Mouse (Mus musculus) G1E-ER4 (cell line): Measurements from ENCODE around the gene Pbp2. TPM values are rescaled to one million over a fixed set of nuclear protein-coding genes. Genes with fewer than 3 reads are reported as not detected.

ENCODE experiments used
- GATA1 ChIP-seq: IDR thresholded peaks from one replicate; pipeline ENCODE4 v1.8.0; 2012; ENCODE audit warnings: low read length, inconsistent platforms
- polyA plus RNA-seq: library from polyadenylated mRNA; stranded (reverse); fragments of >175 nt; gene quantifications from 2 replicates; pipeline ENCODE4 v1.2.3, GENCODE M21; 2012

Gene Pbp2
- polyA plus RNA-seq, 1 experiment, result not detected

DNA sequence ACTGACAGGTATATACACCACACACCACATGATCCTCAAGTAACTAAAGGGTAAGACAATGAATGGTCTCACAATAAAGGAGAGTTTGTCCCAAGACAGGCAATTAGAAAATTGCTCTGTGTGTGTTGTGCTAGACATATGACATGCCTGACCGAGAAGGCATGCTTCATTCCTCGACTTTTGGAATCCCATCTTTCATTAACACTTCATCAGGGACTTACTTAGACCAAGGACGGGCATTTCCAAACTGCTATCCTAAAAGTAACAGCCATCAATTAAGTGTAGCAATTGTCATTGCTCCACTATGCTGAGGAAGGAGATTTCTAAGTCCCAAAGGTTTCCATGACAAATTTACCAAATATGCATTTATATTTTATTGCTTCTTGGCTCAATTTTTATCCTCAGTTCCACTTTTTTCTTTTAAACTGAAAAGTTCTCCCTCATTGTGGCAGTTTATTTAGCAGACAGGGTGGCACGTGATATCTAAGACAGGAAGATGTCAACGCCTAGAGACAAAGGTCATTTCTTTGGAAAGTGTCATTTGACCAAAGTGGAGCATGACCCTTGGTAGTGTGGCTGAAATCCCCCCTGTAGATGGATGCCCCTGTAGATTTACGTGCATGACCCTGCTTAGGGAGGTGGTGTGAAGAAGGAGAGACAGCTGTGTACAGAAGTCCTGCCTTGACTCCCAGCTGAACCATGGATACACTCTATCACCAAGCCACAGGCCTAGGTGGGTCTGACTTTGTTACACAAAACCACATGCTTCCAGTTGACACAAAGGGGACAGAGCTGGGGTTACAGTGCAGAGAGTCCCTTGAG lies 33.5 kb downstream of the Pbp2 start:
- TF ChIP-seq GATA1, result no peak

DNA sequence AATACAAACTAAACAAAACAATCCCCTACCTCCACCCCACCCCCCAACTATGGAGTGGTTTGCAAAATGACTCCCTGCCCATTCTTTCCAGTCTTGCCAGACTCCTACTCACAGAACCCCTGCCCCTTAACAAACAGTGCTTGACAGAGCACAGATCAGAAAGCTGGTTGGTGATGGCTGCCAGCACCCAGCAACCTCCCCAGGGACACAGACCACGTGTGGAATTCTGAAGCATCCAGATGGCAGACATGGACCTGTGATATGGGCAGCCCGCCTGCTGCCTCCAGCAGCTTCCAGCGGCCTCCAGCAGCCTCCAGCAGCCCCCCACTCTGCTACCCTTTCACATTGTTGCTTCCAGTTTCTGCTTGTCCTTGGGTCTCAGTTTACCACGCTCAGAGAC lies 35.0 kb downstream of the Pbp2 start:
- TF ChIP-seq GATA1, result no peak

DNA sequence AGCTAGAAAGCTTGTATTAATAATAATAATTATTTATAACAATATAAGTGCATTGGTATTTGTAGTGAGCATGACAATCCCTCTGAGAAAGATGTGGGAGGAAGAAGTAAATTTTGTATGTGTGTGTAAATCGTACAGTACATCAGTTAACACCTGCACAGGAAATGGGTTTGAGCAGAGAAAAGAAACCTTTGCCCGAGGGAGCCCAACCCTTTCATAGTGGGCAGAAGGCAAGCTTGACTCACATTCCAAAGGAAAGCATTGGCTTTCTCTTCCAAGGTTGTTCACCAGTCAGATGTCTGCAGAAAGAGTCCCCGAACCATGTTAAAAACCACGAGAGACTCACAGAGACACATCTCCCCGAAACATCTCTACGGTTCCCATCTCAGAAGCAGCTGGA lies 37.1 kb downstream of the Pbp2 start:
- no peak for TF ChIP-seq GATA1

DNA sequence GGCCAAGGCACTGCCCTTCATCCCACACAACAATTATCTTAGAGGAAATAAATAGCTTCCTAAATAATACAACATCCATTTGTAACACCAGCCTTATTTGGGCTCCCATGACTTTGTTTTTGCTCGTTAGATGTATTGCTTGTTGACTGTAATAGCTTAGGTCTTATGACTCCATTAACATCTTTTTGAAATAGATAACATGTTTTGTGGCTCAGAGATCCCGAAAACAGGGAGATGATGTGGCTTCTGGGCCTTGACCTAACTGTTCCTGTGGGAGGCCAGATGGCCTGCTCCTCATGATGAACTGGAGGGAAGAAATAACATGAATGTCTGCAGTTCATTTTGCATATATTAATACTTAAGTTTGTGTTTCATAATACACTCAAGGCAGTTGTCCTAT lies 38.4 kb downstream of the Pbp2 start:
- TF ChIP-seq GATA1, result no peak

DNA sequence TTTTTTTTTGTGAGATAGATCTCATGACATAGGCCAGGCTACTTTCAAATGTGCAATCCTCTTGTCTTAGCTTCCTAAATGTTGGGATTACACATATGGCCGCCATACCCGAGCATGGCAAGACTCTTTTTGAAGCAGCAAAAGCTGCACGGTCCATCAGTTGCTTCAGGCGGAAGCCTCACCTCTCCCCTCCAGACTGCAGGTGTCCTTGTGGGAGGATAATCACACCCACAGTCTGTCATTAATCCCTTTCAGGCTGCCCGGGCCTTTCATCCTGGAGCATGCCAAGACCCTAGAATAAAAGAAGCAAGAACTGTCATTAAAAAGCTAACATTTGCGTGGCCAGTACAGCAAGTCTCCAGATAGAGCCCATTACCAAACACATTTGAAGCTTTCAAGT lies 40.6 kb downstream of the Pbp2 start:
- no peak for TF ChIP-seq GATA1

DNA sequence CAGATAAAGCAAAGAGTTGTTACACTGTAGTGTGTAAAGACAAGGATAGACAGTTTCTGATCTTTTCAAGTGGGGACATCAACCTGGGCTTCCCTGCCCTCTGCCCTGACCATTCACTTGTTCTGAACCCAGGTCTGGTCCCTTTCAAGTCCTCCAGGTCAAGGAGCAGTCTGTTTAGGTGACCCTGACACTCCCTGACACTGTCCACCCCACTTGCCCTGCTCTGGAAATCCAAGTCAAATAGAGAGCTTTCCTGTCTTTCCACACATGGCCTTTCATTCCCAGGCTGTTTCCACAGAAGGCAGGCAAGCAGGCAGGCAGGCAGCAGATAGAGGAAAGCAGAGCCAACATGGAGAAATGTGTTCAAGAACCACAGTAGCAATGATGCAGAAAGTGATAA lies 41.8 kb downstream of the Pbp2 start:
- TF ChIP-seq GATA1, result no peak

DNA sequence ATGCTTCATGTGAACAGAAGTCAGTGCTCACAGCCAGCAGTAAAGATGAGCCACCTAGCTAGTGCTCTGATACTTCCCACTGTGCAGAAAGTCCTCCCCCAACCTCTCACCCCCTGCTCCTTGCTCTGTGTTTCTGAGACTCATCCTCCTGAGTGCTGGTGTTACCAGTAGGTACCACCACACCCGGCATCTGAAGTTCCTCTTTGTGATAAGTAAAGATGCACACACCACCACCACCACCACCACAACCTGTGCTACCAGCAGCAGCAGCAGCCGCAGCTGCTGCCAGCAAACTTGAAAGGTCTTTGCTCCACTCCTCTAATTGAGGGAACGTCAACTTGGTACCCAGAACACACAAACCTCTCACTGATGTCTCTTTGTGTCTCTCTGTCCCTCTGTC lies 43.0 kb downstream of the Pbp2 start:
- TF ChIP-seq GATA1, result no peak

DNA sequence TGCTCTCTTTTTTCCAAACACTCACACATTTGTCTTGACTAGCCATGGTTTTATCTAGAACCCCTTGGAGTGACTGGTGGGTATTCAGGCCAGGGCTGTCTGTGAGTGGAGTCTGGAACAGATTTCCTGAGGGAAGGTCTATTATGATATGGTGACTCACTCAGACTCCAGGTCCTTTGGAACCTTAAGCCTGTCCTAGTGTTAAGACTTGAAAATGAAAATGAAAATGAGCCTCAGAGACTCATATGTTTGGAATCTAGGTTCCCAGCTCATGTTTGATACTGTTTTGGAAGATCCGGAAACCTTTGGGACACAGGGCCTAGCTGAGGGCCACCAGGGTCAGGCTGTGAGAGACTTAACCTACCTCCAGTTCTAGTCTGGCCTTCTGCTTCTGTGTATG lies 44.1 kb downstream of the Pbp2 start:
- TF ChIP-seq GATA1, result no peak

DNA sequence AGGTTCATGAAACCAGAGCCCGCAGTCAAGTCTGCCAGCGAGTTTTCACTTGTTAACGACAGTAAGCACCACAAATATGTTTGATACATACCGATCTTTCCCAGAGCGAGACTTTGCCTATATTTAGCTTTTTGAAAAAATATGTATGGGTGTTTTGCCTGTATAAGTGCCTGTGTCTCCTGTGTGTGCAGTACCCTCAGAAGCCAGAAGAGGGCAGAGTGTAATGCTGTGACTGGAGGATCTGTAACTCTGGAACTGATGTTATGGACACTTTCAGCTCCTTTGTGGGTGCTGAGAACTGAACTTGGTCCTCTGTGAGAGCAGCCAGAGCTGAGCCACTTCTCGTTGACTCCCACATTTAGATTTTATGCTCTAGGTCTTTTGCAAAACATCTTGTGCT lies 46.1 kb downstream of the Pbp2 start:
- TF ChIP-seq GATA1, result no peak

DNA sequence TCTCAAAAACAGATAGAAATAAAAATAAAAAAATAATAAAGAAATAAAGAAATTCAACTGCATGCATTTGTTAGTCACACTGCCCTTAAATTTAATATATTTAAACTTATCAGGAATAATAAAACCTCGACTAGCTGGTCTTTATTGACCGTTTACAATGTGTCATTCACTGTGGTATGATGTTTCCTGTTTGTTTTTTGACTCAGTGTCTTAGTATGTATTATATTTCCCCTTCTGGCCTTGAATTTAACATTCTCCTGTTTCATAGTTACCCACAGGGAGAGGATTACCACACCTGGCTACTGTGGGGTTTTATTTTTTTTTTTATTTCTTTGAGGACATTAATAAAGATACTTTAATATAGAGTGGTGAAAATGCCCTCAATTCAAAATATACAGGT lies 47.6 kb downstream of the Pbp2 start:
- TF ChIP-seq GATA1, result no peak

DNA sequence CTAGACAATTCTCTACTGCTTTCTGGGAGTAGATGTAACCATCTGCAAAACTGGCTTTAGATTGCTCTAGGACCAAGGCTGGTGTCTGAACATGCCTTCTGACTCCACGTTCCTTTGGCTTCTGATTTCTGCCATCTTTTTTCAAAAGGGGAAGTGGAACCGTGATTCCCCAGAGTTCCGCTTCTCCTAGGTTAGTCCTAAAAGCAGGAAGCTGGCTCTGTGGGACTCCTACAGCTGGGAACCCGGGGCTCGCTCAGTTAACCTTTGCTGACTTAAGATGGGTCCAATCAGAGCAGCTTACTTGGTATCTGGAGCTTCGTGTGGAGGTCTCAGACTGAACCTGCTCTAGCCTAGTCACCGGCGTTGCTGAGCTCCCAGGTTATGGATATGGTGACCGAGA lies 49.1 kb downstream of the Pbp2 start:
- TF ChIP-seq GATA1, result no peak

DNA sequence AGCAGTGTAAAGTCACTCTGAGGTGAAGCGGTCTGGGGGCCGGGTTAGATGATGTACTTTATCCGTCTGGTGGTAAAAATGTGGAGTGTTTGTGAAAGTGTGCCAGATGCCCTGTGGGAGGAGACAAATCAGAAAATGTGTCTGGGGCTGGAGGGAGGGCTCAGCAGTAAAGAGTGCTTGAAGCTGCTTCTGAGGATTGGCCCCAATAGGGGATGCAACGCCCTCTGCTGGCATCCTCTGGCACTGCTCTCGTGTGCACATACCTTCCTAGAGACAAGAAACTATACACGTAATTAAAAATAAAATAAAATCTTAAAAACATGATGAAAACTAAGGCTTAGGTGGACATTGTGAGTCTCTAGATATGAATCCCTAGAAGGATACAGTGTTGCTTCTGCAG lies 49.8 kb downstream of the Pbp2 start:
- no peak for TF ChIP-seq GATA1

Other genes with a start within 250 kb of the Pbp2 start
- gene Gprc5a, start 244.8 kb downstream of the Pbp2 start, polyA plus RNA-seq, result not detected in 2 replicates
- gene Gprc5d, start 192.1 kb downstream of the Pbp2 start, polyA plus RNA-seq, result not detected in 2 replicates
- 10.7 and 12.2 TPM in 2 replicates for gene Fam234b, start 112.4 kb downstream of the Pbp2 start, polyA plus RNA-seq
- 8.2 and 15.9 TPM in 2 replicates for gene Hebp1, start 112.4 kb downstream of the Pbp2 start, polyA plus RNA-seq
- gene Gsg1, start 56.1 kb downstream of the Pbp2 start, polyA plus RNA-seq, result not detected in 2 replicates
- not detected in 2 replicates for gene Emp1, start 52.1 kb upstream of the Pbp2 start, polyA plus RNA-seq